Mouse (Mus musculus): ENCODE data around the gene Npas3.
A peak's percentile ranks its signal among the peaks of the same experiment; 100 is the strongest.

The Npas3 gene

DNA sequence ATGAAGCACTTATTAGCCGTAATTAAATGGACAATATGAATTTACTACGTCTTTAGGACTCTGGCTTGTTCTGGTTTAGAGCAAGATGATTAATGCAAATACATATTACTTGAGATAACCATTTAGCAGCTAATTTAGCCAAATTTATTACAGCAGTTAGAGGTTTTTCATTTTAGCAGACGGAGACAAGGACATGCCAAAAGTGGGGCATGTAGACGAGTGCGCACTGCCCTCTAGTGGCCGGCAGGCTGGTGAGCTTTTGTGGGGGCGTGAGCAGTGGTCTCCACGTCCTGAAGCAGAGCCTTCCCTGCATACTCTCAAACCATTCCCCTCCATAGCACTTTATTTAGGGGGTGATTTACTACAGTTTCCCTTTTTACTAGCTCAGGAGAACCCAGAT is 812.3 kb downstream of the Npas3 start:
- DNase-seq (ENCODE audit: low read depth, low spot score): peak; percentile 48

DNA sequence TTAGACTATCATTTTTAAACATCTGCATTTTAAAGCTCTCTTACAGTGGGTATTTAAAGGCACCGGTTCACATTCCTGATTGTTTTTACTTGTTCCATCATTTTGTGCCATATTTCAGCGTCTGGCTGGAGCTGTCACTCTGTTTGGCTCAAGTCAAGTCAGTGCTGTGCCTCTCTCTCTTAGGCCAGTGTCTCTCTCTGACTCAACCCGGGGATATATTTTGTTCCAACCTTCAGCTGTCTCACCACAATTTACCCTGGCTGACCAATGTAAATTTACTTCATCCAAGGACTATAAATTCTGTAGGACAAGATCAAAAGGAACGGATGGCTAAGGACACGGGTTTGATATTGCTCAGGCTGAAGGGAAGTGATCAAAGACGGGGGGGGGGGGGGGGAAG is 812.7 kb downstream of the Npas3 start:
- no peak for DNase-seq (ENCODE audit: low read depth, low spot score)

DNA sequence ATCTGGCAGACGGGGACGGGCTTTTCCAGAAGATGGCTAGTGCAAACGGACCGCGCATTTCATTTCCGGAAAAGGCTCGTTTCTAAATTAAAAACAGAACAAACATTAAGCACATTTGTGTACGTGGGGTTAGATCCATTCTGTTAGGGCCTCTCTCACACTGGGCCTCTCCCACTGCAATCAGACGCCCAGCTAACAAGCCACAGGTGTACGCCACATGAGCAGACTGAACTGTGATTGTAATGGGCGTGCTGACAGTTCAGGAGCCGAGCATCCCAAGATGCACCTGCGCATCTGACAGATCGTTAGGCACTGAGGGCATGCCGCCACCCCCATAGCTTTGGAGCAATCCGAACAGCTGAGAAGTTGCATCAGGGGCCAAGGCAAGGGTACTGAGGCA is 816.5 kb downstream of the Npas3 start:
- no peak for DNase-seq (ENCODE audit: low read depth, low spot score)

DNA sequence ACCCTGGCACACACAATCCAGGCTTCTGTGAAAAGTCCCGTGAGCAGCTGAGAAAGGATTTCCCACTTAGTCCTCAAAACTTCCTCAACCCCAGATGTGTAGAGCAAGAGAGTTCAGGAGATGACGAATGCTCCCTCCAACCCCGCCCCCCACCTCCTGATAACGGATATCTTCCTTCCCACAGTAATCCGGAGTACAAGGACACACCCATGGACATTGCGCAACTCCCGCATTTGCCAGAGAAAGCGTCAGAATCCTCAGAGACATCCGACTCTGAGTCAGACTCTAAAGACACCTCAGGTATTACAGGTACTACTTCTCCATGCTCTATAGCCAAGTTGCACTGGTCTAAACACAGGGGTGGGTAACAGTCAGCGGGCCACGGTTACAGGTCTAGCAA is 817.1 kb downstream of the Npas3 start:
- DNase-seq (ENCODE audit: low read depth, low spot score): no peak

DNA sequence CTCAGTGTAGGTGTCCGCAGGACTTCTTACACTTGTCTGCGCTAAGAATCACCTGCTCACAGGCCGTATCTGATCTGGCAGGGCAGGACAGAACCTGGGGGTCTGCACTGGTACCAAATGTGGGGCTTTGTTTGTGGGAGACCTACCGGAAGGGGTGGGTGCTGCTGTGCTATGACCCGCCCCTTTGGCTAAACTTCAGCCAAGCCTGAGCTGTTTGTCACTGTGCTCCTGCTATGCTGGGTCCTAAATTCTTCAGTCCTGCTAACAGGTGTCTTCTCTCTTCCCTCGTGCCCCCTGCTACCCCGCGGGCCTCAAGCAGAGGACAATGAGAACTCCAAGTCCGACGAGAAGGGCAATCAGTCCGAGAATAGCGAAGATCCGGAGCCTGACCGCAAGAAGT is 818.9 kb downstream of the Npas3 start:
- DNase-seq (ENCODE audit: low read depth, low spot score): no peak

DNA sequence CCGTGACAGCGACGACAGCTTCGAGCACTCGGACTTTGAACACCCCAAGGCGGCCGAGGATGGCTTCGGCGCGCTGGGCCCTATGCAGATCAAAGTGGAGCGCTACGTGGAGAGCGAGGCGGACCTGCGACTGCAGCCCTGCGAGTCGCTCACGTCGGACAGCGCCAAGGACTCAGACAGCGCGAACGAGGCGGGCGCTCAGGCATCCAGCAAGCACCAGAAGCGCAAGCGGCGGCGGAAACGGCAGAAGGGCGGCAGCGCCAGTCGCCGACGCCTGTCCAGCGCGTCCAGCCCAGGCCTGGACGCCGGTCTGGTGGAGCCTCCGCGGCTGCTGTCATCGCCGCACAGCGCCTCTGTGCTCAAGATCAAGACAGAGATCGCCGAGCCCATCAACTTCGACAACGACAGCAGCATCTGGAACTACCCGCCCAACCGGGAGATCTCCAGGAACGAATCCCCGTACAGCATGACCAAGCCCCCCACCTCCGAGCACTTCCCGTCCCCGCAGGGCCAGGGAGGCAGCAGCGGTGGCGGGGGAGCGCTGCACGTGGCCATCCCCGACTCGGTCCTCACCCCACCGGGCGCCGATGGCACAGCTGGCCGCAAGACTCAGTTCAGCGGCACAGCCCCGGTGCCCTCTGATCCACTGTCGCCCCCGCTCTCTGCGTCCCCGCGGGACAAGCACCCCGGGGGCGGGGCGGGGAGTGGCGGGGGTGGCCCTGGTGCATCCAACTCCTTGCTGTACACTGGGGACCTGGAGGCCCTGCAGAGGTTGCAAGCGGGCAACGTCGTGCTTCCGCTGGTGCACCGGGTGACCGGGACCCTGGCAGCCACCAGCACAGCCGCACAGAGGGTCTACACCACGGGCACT is 819.6 kb downstream of the Npas3 start:
- no peak for DNase-seq (ENCODE audit: low read depth, low spot score)

DNA sequence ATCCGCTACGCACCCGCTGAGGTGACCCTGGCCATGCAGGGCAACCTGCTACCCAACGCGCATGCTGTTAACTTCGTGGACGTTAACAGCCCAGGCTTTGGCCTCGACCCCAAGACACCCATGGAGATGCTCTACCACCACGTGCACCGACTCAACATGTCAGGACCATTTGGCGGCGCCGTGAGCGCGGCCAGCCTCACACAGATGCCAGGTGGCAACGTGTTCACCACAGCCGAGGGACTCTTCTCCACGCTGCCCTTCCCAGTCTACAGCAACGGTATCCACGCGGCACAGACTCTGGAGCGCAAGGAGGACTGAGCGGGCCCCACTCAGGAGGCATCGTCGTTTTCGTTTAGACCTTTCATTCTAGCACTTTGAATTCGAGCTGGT is 820.3 kb downstream of the Npas3 start:
- no peak for DNase-seq (ENCODE audit: low read depth, low spot score)

DNA sequence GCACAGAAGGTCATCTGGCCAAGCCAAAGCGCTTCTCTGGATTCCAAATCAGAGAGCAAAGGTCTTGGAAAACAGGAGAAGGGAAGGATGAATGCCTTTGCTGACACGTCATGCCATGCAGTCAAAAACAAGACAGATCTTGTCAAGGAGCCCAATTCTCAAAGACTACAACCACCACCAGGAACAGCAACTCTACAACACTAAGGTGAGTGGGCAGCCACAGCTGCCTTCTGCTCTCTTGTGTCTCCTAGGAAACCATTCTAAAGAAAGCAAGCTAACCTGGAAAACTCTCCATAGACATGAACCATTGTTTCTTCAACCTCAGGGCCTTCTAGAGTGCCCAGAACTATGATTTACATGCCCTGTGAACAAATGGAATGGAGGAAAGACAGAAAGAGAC is 825.5 kb downstream of the Npas3 start:
- no peak for DNase-seq (ENCODE audit: low read depth, low spot score)

DNA sequence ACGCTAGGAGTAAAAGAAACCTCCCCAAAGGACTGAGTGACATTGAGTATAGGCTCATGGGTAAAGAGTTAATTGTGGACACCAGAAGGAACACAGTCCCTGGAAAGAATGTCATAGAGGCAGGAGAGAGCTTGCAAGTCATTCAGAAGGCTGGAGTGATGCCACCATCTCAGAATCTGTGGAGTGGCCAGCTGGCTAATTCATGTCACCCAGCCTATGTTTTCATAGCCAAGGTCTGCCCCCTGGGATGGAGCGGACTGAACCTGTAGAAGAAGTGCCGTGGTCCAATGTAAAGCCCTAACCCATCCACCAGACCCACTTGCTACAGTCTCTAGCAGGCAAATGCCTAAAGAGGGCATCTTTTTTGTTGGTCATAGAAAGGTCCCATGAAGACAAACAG is 832.5 kb downstream of the Npas3 start:
- no peak for DNase-seq (ENCODE audit: low read depth, low spot score)

DNA sequence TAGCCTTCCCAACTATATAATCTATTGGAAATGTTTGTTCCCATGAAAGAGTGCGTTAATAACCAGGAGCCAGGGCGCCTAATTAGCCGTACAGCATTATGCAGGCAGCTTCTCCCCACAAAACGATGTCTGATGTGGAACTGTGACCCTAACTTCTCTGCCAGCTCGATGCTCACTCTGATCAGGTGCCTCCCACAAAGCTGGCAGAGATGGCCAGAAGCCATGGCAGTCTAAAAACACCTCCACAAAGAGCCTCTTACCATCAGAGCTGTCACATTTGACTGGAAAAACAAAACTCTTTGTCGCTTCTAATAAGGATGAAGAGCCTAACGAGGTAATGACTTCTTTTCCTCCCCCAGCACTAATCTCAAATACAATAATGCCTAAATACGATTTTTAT is 845.3 kb downstream of the Npas3 start:
- DNase-seq (ENCODE audit: low read depth, low spot score): no peak

DNA sequence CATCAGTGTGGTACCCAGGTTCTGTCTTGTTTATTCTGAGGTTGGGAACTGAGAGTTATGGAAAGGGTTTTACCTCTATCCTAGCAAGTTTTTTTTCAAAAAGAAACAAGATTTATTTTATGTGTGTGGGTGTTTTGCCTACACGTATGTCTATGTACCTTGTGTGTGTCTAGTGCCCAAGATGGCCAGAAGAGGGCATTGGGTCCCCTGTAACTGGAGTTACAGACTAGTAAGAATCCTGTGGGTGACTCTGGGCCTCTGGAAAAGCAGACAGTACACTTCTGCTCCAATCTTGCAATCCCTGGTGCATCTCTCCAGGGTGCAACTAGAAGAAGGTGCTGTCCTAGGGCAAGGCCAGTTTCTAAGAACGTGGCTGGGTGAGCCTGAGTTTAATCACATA is 848.0 kb downstream of the Npas3 start:
- DNase-seq (ENCODE audit: low read depth, low spot score): no peak

DNA sequence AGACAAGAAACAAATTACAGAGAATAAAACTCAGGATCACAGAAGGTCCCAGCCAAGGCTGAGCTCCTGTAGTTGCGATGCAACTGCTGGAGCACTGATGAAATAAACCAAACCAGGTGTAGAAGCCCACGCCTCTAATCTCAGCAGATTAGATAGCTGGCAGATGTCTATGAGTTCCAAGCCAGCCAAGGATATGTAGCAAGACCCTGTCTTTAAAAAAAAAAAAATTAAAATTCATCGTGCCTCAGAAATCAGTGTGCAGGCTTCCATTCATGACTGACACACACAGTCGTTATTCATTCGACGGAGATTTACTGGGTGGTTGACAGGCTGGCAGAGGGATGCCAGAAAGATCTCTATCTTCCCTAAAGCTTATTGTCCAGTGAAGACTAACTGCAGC is 849.7 kb downstream of the Npas3 start:
- no peak for DNase-seq (ENCODE audit: low read depth, low spot score)

DNA sequence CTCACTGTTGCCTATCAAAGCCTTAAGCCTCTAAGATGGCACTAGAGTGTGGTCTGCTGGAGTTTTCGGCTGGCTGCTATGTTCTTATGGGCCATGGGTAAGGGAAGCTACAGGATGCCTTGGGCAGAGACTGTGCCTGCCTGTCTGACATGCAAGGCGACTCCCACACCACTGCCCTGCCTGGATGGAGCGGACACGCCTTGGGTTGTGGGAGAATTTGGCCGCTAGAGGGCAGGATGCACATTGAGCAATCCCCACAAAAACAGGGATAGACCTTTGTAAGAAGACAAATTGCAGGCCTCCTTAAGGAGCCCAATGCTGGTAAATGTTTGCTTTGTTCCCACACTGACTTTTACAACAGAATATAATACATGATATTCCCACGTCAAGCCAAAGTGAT is 850.3 kb downstream of the Npas3 start:
- DNase-seq (ENCODE audit: low read depth, low spot score): peak; percentile 43

DNA sequence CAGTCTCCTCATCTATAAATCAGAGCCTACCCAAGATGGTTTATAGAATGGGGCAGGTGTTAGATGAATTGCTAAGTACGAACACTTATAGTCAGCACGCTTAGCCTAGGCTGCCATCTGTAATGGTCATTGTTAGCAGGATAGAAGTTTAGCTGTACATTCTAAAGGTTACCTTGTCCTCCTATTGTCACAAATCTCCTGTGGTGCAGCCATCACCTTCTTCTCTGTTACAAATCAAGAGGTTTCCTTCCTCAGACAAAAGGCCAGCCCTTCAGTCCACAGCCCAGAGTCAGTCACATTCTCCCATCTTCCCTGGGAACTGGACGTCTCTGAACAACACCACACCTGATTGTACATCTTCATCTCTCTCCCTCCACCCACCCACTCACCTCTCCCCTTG is 851.0 kb downstream of the Npas3 start:
- DNase-seq (ENCODE audit: low read depth, low spot score): no peak

DNA sequence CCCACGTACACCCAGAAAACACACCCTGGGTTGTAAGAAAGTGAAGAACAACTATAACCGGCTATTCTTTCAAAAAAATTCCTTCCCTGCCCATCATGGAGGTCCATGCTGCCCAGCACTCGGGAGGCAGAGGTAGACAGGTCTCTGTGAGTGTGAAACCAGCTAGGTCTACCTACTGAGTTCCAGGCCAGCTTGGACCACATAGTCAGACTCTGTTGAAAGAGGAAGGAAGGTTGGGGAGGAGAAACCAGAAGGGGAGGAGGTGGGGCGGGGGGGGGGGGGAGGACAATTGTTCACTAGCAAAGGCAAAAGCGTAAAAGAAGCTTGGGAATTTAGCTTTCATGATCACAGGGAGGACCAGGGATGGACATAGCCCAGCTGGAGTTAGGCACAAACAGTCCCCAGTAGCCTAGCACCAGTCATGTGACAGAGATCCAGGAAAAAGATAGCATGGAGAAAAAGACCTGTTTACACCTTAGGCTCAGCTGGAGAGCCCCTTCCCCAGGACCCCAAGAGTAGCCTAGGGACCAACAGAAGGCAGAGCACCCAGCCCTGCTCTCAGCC is 852.9 kb downstream of the Npas3 start:
- DNase-seq (ENCODE audit: low read depth, low spot score): no peak

DNA sequence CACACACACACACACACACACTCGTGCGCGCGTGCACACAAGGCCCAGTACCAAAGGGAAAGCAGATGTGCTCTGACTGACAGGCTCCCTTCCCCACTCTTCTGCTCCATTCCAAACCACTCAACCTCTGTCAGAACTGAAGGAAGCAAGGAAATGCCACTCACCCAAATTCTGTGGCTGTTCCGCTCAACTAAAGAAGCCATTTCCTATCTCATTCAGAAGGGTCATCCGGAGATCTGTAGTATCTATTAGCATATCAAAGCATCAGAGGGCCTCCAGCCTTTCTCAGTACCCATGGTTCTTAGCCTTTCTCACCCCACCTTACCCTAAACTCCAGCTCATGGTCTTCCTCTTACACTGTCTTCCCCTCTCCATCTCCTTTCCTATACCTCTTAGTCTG is 854.0 kb downstream of the Npas3 start:
- no peak for DNase-seq (ENCODE audit: low read depth, low spot score)

DNA sequence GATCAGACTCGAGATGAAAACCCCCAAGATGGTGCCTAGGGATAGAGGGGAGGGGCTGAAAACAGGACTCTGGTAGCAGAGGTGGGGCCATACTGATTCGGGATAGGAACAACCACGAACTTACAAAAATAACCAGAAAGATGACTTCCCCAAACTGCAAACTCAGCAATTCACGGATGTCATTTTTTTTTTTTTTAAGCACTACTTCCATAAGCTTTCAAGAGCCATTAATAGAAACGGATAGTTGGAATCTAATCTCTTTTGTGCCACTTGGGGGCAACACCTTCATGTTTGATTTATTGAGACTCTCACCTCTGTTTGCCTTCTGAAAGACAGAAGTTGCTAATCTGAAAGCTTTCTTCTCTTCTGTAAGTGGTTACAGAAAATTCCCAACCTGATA is 857.1 kb downstream of the Npas3 start:
- no peak for DNase-seq (ENCODE audit: low read depth, low spot score)

DNA sequence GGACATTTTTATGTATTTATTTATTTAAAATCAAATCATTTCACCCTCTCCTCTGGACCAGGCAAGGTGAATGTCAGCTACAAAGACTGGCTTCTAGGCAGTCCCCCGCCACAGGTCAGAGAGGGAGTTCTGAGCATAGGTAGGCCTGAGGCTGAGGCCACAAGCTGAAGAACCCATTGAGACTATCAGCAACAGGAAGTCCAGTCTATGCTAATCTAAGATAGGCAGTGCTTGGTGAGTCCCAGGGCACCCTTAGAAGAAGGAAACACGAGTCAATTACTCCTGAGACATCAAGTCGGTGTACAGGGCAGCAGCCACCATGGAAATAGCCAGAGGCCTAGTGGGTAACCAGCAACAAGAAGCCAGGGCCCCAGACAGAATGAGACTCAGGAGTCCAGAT is 857.5 kb downstream of the Npas3 start:
- no peak for DNase-seq (ENCODE audit: low read depth, low spot score)

DNA sequence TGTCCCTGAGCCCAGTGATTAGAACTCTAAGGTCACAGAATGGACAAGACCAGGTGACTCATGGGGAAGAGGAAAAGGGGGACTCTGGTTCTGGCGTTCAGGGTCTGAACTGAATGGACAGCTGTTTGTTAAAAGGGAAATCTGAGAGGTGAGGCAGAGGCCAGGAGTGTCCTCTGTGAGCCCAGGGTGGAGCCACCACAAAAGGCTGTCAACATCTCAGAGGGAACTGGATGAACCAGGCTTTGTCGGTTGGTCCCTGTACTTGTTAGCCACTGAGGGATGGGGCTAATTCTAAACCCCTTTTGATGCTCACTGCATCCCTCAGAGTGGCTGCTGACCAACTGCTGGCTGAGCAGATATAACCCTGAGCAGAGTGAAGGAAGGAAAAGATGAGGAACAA is 861.9 kb downstream of the Npas3 start:
- DNase-seq (ENCODE audit: low read depth, low spot score): no peak

DNA sequence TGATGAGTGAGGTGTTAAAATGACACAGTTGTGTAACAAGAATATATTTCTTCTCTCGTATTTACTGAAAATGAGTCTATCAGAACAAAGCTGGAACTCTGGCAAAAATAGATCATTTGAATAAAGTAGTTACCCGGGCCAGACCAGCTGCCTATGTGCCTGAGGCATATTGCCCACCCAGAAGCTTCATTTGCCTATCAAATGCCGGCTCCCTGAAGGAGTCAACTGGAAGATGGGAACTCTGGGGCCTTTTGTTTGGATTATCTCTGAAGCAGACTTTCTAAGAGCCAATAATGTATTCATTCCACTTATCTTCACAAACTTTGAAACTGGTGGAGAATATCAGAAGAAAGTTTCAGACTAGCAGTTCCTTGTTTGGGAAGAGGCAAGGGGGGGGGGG is 862.5 kb downstream of the Npas3 start:
- no peak for DNase-seq (ENCODE audit: low read depth, low spot score)

DNA sequence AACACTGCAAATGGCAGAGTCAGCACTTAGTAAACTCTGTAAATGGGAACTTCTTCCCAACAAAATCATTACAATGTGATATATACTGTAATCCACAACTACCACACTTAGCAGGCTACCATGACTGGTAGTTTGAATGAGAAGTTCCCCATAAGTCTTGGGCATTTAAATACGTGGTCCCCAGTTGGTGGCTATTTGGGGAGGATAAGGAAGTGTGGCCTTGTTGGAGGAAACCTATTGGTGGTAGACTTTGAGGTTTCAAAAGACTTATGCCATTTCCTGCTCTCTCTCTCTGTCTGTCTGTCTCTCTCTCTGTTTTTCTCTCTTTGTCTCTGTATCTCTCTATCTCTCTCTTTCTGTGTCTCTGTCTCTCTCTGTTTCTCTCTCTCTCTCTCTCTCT is 871.9 kb downstream of the Npas3 start:
- DNase-seq (ENCODE audit: low read depth, low spot score): no peak

DNA sequence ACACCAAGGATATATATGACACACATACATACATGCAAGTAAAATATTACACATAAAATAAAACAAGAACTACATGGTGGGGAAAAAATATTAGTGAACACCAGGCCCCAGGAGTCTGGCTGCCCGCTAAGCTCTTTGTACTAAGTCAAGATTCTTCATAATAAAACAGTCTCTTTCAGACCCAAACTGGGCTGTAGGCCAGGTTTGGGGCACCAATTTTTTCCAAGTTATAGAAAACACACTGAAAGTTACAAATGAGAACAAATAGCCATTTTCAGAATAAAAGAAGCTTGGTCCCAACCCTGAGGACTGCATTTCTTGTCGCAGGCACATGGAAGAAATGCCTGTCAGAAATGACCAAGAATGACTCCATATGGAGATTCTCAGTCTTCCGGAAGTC is 872.8 kb downstream of the Npas3 start:
- no peak for DNase-seq (ENCODE audit: low read depth, low spot score)
